Mouse (Mus musculus) lung, postnatal 36 days (tissue): Measurements from ENCODE around the gene Rbbp8nl.
"Not testable (repeated sequence)": the region's sequence is repeated elsewhere in the genome, so short reads cannot be mapped to it uniquely, and the experiment has no call there.

Source experiments
- DNase-seq: peaks from one replicate; pipeline ENCODE4 v3.0.0; 2022; ENCODE audit warnings: mixed read lengths

The Rbbp8nl gene

DNA sequence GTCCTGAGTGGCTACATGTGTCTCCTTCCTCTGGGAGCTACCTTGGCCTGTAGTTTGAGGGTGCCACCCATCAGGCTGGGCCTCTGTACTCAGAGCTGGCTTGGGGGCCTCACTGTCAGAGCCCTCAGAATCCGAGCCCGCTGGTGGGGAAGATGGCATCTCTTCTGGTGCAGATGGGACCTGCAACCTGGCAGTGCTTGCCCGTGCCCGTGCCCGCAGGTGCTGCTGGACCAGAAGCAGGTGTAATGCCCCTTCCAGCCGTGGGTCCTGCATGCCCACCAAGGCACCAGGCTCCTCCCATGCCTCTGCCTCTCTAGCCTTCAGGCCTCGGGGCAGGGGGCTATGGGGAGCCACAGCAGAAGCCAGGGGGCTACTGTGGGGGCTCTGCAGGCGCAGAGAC lies 10.4 kb downstream of the Rbbp8nl start:
- DNase-seq, result no peak

GRCm38 (mm10) chr2:180277773-180278320 lies 11.8 kb downstream of the Rbbp8nl start:
- DNase-seq, result no peak

GRCm38 (mm10) chr2:180276851-180277259 lies 12.8 kb downstream of the Rbbp8nl start:
- peak; percentile 70 for DNase-seq

DNA sequence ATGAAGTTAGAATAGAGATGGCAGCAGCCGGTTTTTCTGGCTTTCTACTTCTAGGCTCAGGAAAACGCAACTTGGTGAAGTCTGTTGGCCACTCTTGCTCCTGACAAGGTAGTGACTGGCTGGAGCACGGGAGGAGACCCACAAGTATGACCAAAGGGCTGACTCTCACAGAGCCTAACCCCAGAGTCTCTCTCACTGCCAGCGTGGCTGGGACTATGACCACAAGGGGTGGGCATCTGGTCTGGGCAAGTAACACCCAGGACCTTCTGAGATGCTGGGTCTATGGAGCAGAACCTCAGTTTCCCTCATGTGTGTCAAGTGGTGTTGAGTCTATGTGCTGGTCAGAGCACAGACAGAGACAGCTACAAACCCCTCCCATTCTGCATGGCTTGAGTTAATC lies 13.3 kb downstream of the Rbbp8nl start:
- no peak for DNase-seq

- peak; percentile 90 for DNase-seq
These were observed 13.8 kb downstream of the Rbbp8nl start for GRCm38 (mm10) chr2:180275836-180276235.

DNA sequence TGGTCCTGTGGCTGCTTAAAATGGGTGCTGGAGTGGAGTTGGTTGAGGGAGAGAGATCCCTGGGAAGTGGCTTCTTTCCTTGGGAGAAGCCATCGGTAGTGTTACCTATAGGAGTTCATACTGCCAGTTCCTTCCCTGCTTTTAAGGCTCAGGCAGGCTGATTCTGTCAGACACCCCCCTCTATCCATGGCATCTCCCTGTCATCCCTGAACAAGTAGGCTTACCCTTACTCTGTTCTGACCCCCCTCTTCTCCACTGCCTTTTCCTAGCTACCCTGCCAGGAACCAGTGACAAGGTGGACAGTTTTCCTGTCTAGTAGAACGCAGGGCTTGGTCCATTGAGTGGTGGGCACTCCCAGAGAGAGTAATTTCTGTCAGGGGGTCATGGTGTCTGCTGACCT lies 15.2 kb downstream of the Rbbp8nl start:
- no peak for DNase-seq

- peak; percentile 97 for DNase-seq
These were observed 16.1 kb downstream of the Rbbp8nl start, which contains the start of gene Cables2 for GRCm38 (mm10) chr2:180273394-180274244. Gene Cables2, minus strand, starts transcription at chr2:180273496.

- DNase-seq, result no peak
These were observed 16.8 kb downstream of the Rbbp8nl start for GRCm38 (mm10) chr2:180272884-180273321.

DNA sequence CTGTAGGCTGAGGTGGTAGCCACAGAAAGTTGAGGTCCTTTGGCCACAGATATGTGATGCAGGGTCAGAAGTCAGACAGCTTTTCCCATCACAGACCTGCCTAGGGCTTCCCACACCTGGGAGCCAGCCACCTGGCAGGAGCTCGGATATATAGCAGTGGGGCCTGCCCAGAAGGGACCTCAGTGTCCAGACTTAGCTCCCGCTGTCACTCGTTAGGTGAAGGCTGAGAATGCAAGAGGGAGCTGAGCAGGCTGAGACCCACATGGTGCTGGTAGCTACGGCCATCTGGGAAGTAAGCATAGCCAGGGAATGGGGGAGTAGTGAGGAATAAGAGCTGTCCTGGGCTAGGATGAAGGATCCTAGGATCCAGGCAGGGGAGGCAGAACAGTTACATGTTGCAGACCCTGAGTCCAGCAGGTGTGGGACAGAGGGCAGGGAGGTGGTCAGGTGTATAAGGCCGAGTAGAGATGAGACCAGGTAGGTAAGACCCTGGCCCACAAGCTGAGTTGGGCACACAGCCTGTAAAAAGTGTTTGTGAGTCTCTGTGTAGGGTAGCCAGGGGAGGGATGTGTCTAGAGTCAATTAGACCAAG lies 17.8 kb downstream of the Rbbp8nl start:
- DNase-seq, result no peak

DNA sequence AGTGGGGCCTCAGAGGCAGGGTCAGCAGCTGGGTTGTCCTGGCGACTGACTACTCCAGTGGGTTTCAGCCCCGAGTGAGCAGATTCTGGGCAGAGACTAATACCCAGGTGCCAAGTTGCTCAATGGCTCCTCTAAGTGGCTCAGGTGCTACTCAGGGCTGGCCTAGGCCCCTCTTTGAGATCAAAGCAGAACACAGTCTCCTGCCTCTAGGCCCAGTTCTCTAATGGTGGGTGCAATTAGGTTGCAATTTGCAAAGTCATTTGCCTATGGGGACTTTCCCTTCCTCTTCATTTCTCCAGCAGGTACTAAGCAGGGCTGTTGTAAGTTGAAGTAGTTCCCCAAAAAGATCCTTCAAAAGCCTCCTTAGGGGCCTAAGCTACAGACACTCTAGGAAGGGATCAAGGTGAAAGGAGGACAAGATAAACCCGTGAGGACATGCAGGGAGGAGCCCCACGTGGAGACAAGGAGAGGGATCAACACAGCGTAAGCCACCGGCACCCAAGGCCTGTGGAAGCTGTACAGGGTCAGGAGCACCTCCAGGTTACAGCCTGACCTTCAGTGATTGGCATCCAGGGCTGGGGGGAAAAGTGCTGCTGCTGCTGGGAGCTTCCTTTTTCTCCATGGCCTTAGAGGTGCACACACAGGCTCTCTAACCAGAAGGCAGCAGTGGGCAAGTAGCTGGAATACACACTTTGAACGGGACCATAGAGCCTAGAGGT lies 19.0 kb downstream of the Rbbp8nl start:
- peak; percentile 68 for DNase-seq

GRCm38 (mm10) chr2:180269329-180269728 lies 20.4 kb downstream of the Rbbp8nl start:
- DNase-seq, result no peak

DNA sequence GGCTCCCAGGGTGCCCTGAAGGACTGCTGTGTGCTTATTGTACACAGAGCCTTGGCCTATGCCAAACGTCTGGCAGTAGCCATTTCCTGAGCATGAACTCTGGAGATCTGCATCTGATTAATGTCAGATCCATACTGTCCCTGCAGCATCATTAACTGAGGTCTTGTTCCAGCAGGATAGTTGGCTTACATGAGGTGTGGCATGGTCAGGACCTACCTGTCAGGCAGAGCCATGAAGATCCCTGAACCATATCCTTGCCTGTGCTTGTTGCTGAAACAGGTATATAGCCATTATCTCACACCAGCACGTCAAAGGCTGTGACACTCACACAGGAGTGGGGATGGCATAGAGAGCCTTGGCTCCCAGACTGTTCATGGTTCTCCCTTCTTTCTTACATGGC lies 21.7 kb downstream of the Rbbp8nl start:
- DNase-seq, result no peak

DNA sequence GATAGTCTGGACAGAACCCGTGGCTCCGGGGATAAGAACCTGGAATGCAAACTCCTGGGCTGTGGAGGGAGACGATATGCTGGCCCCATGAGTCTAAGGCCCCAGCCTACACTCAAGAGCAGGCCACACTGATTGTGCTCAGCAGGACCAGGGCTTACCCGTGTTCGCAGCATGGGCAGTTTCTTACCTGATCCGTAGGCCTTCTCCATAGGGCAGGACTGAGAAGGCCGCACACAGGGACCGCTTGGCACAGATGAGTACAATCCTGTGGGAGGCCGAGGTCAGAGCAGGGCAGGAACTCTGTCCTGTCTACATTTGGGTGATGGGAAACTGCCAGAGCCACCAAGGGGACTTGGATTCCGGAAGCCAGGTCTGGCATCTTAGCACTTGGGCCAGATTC lies 26.8 kb downstream of the Rbbp8nl start:
- DNase-seq, result no peak

DNA sequence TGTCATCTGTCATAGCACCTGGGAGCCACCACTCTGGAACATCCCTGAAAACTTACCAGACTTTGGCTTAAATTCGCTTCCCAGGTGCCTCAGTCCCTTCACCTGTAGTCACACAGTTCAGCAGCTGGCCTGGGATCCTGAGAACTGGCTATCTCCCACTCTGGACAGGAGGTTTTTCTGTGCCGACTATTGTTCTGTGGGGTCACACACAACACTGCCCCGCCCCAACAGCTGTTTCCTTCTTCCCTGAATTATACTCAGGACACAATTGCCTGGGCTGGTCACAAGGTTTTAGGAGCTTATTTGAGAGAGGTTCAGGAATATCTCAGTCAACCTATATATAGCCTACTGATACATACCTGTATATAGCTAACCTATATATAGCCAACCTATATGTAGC lies 27.2 kb downstream of the Rbbp8nl start:
- peak; percentile 48 for DNase-seq

DNA sequence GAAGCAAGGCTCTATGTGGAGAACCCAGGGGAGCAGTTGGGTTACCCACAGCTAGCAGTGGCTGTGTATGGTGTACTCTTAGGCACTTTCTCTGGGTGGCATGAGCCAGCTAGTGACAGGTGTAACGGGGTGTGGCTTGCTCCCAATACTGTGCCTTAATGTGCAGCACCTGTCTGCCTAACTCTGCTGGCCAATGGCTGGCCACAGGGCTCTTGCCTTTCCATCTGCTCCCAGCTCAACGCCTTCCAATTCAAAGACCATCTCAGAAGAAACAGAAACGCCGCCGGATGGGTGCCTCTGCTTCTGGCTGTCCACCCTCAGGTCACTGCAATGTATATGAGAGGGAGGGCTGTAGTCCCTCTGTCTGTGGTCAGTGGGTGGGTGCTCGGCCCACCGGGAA lies 27.8 kb downstream of the Rbbp8nl start:
- DNase-seq, result no peak

DNA sequence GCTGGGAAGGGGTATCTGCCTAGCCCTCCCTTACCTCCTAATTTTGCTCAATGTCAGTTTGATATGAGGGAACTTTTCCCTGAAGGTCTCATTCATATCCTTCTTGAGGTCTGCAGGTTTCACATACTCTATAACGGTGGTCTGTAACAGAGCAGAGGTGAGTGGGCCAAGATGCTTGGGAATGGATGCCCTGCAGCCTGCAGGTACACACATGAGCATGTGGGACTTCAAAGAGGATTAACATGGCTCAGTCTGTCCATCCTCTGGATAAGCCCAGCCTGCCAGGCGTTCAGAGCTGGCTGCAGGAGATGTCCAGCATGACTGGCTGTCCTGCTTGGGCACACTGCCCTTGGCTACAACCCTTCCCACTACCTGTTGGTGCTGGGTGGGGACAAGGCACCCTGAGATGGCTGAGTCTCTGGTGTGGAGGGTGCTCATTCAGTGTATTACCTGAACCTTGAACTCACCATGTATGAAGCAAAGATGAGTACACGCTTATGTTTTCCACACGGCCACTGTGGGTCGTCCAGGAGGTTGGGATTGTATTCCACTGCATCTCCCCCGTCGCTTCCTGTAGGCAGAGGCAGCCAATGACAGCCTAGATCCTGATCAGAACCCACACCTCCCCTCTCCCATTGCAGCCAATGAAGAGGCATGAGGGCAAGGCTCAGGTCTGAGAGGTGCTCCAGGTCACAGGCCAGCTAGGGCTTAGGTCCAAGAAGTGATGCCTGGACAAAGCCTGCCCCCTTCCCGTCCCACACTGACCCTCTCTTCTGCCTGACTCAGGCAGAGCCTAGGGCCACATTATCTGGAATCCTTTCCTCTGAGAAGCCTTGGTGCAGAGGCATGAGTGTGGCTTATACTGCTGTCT lies 28.8 kb downstream of the Rbbp8nl start:
- no peak for DNase-seq

- not testable (repeated sequence) for DNase-seq
These were observed 29.7 kb downstream of the Rbbp8nl start for GRCm38 (mm10) chr2:180259826-180260609.

GRCm38 (mm10) chr2:180258951-180259484 lies 30.7 kb downstream of the Rbbp8nl start:
- DNase-seq, result not testable (repeated sequence)

GRCm38 (mm10) chr2:180257963-180258865 lies 31.5 kb downstream of the Rbbp8nl start:
- no peak for DNase-seq

DNA sequence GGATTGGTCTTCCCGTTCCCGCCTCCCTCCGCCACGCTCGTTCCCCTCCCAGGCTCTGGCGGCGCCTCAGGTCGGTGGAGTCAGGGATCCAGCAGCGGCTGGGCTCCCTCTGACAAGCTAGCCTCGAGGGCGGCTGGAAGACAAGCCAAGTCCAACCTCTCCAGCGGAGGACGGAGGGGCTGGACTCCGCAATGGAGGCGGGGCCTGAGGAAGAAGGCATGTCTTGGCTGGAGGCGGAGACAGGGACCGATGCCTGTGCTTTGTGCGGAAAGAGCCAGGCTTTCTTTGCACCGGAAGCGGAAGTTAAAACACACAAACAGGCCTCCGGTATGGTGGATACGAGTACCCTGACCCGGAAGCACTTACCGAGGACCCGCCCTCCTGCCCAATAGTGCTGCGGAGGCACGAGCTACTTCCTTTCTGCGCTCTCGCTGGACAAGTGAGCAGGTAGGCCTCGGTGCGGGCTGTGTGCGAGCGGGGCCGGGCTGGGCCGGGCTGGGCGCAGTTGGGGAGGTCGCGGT lies 32.6 kb downstream of the Rbbp8nl start, which contains the start of gene Rps21:
Gene Rps21, plus strand, starts transcription at position 377 of the 521 bp plus-strand sequence.
- DNase-seq, result peak; percentile 99
